Mouse (Mus musculus) heart, postnatal 0 days (tissue): ENCODE results near the gene Washc4.

Experiments
- CTCF ChIP-seq: IDR thresholded peaks from 2 replicates; pipeline ENCODE4 v1.5.1; 2016; ENCODE audit warnings: antibody characterized with exemption, control low read depth, low read depth
- EP300 ChIP-seq: IDR thresholded peaks from 2 replicates; pipeline ENCODE4 v1.6.1; 2016; ENCODE audit warnings: antibody characterized with exemption, low read depth

GRCm38 (mm10) chr10:83611863-83612262 is 68.3 kb downstream of the Washc4 start:
- no peak for TF ChIP-seq EP300
- no peak for TF ChIP-seq CTCF
